Mouse (Mus musculus): ENCODE data around the gene Mrps7.

The Mrps7 gene

GRCm38 (mm10) chr11:115649706-115650105 is 46.0 kb downstream of the Mrps7 start:
- no peak for DNase-seq (ENCODE audit: low read depth, low spot score)

GRCm38 (mm10) chr11:115651680-115652079 is 48.0 kb downstream of the Mrps7 start:
- no peak for DNase-seq (ENCODE audit: low read depth, low spot score)

GRCm38 (mm10) chr11:115653194-115653593 is 49.5 kb downstream of the Mrps7 start:
- DNase-seq (ENCODE audit: low read depth, low spot score) = no peak

GRCm38 (mm10) chr11:115654128-115654527 is 50.4 kb downstream of the Mrps7 start:
- DNase-seq (ENCODE audit: low read depth, low spot score) = no peak

All from retina, postnatal 7 days (tissue).